Mouse (Mus musculus): ENCODE measurements around the gene Ly6f. TPM values are rescaled to one million over a fixed set of nuclear protein-coding genes. Genes with fewer than 3 reads are reported as not detected.
"Not testable (repeated sequence)": the region's sequence is repeated elsewhere in the genome, so short reads cannot be mapped to it uniquely, and the experiment has no call there.

Gene Ly6f
- polyA plus RNA-seq (2017; shearing (Covaris generic)), result not detected

DNA sequence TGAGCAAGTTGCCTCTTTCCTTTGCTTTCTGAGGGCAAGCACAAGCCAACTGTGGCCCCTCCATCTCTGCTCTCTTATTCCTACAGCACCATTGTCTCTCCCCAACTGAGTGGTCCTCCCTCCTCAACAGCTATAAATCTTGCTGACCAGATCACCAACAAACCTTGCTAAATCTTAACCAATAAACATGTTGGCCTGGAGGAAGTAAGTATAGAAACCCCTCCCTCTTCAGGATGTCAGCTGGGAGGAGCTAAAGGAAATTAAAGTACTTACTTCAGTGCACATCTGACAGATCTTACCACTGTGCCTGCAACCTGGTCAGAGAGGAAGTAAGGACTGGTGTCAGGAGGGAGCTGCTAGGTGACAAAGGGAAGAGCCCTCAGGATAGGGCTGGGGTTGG, at the start of gene Ly6f:
Gene Ly6f (plus strand): TSS at position 301 of the 400 bp plus-strand sequence.
- ATAC-seq, result no peak

DNA sequence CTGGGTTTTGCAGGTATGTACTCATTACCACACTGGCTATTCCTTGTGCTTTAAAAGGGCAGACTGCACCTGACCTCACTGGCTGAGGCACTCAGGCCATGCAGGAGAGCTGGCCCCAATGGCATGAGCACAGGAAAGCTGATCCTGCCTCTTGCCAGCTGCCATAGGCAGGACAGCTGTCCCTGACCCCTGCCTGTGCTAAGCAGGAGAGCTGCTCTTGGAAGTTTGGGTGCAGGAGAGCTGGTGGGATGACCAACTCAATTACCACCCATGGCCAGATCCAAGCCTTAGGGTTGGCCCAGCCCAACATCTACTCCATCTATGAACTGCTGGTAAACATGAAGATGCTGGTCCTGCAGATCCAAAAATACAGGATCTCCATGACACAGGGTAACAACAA, 46.3 kb upstream of the Ly6f start:
- no peak for ATAC-seq

DNA sequence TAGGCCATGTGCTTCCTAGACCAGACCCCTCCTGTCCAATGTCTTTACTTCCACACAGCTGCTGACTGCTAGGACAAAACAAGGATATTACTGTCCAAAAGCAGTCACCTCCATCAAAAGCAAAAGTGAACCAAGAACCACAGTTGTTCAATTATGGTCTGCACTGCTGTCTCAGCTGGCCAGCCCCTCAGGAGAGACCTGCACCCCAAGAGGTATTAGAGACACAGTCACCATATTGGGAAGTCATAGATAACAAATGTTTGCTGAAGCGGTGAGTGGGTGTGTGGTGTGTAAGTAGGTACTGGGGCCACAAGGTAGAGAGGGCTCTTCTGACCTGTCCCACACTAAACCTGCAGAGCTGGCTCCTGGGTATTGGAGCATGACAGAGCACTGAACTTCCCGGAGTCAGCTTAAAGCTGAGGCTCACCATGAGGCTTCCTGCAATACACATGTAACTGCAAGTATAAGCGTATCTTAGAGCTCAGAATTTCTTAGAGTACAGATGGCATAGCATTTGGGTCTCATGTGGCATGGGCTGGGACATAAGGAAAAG, 30.4 kb upstream of the Ly6f start:
- ATAC-seq, result no peak

DNA sequence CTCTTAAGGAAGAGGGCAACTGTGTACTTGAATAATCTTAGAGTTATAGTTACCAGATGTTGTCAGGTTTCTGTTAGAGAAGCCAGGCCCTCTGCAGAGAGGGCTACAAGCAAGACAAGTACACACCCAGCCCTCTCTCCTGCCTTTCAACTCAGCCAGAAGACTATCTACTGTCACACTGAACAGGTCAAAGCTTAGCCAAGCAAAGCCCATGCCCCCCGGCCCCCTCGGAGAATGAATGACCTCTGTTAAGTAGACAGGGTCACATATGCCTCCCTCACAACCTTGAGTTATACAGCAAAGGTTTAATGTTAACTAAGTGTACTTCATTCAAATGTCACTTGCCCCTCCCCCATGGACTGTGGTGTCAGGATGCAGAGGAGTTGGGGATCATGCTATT, 27.7 kb upstream of the Ly6f start:
- no peak for ATAC-seq

DNA sequence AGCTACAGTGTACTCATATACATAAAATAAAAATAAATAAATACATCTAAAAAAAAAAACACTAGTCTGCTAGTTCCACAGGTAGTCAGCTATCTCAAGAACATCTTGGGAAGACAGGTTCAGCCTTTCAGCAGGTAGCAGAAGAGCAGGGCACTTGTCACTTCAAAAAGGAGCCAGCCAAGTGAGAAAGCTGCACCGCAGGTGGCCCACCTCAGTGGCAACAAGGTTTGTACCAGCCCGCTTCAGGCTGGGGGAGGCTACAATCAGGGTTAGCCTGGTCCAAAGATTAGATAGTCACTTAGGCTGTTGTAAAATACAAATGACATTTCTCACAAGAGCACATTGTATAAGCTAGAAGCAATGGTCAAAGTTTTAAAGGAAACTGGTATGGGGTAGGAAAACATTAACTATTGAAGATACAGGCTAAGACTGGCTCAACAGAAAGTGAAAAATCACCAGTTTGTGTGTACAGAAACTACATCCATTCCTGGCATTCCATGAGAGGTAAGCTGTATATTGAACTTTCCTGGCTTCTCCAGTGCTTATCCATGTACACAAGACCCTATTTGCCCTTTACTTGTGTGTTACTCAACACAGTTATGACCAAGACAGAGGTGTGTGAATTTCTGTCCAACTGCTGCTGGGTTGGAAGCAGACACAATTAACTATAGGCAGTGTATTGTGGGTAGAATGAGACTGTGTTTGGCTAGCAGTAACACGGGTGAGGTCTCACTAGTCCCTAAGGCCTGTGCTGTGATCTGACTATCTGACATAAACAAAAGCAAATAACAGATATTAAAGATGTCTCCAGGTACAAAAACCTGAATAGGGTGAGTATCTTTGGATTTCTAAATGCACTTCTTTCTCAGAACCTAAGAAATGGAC, 25.2 kb upstream of the Ly6f start:
- ATAC-seq, result no peak

DNA sequence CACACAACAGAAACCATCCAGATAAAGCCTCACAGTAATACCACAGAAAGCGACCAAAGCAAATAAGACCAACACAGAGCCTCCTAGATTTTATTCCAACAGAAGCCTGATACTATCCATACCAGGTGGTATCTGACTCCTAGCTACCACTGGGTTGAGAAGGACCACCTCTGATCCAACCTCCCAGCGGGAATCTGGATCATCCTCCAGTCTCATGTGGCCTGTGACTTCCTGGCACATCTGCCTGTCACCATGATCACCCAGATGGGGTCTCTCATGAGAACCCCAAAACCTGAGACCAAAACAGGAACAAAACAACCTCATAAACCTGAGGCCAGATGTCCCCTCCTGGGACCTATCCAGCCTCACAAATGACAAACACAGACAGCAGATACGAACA, 13.6 kb upstream of the Ly6f start:
- ATAC-seq, result no peak

DNA sequence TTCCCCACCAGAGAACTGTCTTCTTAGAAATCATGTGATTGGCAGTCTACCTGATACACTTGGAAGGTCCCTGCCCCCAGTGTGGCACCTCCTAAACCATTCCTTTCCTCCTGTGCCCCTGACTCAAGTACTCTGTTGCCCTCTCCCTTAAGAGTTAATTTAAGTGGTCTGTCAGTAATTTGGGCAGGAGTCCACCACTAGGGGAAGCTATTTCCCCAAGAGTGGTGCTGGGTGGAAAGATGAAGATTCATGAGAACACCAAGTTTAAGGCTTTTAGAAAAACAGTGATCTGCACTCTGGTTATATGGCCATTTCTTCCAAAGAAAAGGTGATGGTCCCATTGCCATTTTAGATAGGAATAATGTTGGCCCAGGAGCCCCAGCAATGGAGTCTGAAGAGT, 2.4 kb upstream of the Ly6f start:
- ATAC-seq, result no peak

DNA sequence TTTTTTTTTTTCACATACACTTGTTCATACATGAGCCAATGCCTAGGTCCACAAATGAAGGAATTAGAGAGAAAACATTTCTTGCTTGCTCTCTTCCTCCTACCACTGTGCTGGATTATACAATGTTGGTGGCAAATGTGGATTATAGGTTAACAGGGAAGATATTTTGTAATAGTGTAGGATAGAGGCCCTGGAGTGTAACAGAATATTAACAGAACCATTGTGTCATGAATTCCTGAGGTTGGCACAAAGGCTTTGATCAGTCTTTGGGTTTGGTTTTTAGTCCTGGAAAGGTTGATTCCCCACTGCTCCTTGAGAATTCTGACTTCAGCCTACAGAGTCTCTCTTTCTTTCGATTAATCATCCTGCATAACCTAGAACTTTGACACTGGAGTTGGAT, 1.6 kb upstream of the Ly6f start:
- ATAC-seq, result no peak

DNA sequence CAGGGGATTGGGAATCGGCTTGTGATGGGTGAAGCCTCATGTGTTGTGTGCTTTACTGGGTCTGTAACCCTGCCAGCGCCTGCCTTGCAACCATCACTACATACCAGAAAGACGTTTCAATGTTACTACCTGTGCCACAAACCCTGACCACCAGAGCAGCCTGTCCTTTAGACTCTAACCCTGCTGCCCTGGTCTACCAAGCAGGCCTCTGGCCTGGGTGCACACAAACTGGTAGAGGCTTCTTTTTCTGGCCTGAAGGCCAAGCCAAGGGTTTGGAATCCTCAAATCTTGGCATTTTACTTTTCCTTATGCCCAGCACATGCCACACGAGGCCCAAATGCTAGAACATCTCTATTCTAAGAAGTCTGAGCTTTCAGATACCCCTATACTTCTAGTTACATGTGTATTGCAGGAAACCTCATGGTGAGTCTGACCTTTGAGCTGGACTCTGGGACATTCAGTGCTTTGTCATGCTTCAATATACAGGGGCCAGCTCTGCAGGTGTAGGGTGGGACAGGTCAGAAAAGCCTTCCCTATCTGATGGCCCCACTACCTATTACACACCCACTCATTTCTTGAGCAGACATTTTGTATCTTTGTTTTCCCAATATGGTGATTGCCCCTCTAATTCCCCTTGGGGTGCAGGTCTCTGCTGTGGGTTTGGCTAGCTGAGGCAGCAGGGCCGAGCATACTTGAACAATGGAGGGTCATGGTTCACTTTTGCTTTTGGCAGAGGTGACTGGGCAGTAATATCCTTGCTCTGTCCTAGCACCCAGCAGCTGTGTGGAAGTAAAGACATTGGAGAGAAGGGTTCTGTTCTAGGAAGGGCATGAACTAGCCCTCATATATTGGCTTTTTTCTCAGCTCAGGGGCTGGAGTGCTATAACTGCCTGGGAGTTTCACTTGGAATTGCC, 952 bp downstream of the Ly6f start:
- no peak for ATAC-seq

DNA sequence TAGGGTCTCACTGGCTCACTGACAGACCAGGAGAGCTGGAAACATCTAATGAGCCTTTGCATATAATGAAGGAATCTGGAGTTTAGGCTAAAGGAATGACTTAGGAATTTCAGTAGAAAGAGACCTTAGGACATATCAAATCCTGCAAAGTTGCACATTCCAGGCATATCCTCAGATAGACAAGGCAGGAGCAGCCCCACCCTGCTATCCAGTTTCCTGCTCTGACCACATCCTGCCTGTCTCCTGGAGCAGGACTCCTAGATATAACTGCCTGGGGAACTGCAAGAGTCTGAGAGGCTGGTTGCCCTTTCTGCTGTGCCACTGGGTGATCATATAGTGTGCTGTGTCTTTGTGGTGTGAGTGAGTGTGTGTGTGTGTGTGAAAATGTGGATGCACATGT, 1.9 kb downstream of the Ly6f start:
- ATAC-seq, result no peak

DNA sequence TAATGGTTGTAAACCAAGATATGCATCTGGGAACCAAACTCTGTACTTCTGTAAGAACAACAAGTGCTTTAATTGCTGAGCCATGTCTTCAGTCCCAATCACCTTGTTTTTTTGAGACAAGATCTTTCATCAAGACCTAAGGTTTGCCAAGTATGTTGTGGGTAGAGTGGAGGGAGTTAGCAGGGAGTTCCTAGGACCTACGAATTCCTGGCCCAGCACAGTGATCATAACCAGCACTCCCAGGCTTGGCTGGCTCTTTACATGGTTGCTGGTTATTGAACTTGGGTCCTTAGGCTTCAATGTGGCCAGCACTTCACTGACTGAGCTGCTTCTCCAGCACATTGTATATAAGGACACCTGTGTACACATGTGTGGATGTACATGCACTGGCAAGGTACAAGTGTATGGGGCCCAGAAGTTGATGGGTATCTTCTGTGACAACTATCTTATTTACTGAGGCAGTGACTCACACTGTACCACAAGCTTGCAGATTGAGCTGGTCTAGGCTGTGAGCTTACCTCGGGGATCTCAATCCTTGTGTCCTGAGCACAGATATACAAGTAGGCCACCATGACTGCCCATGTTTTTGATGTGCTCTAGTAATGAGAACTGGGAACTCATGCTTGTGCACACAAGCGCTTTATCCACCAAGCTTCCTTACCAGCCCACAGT, 2.6 kb downstream of the Ly6f start:
- no peak for ATAC-seq

DNA sequence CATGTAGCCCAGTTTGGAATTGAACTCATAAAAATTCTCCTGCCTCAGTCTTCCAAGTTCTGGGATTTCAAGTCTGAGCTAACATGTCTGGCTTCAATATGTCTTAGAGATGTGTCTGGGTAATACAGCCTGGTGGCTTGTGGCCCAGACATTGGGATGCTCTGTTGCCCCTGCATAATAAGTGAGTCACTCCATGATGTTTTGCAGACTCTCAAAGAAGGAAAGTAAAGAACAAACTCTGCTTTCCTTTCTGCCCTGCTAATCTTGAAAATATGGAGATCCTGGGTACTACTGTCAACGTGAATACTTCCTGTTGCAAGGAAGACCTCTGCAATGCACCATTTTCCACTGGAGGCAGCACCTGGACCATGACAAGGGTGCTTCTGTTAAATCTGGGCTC, 3.2 kb downstream of the Ly6f start:
- no peak for ATAC-seq

DNA sequence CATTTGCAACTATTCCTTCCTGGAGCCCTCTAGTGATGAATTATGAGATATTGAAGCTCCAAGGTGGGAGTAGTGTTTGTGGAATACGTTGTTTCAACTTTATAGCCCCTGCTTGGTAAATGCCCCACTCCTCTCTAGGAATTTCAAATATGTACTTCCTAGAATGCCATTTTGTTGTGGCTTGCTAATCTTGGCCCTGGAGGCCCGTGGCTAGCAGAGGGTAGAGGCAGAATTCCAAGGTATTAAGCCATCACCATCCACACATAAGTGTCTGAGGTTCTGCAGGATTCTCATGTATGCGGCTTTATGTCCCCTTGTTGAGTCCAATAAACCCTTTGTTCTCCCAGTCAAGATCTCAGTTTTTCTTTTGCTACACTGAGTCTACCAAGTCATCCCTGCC, 3.7 kb downstream of the Ly6f start:
- no peak for ATAC-seq

DNA sequence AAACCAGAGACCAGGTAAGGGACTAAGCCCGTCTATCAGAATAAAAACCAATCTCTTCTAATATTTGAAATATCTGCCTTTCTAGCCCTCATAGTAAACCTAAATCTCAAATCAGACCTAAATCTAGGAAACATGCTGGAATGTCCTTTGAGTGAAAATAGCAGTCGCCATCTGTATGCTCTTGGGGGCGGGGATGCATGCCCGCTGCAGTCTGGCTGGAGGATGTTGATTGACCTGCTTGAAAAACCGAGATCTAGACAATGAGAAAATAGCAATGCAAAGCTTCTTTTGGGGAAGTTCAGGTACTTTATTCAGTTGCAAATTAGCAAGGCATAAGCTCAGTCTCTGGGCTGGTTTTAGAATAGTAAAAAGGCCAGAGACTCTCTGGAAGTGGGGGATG, 13.8 kb downstream of the Ly6f start:
- not testable (repeated sequence) for ATAC-seq

DNA sequence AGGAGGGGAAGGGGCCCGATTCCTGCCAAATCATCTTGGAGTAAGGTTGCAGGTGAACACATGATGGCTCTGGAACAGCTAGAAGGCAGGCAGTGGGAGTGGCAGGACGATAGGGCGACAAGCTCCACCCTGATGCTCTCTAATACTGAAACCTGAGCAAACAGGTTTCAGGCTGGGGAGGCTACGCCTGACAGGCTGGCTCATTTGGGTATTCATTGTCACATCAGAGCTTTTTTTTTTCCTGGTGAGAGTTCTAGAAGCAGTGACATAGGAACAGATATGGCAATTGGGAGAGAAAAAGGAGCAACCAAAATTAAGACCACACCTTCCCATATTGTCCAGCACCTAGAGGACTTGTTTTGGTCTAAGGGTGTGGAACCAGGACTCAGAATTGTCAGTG, 18.3 kb downstream of the Ly6f start:
- not testable (repeated sequence) for ATAC-seq

DNA sequence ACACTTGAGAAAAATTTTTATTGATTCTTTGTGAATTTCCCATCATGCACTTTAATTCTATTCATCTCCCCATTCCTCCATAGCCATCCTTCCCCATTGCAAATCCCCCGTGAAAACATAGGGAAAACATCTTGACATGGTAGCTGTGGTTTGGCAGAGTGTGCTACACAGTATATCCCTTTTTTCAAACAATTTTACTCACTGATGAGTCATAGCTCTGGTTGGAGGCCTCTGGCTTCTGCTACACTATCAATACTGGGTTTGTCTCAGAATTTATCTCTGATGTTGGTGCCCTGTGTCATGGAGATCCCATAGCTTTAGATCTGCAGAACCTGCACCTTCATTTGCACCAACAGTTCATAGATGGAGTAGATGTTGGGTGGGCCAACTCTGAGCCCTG, 24.2 kb downstream of the Ly6f start:
- no peak for ATAC-seq

DNA sequence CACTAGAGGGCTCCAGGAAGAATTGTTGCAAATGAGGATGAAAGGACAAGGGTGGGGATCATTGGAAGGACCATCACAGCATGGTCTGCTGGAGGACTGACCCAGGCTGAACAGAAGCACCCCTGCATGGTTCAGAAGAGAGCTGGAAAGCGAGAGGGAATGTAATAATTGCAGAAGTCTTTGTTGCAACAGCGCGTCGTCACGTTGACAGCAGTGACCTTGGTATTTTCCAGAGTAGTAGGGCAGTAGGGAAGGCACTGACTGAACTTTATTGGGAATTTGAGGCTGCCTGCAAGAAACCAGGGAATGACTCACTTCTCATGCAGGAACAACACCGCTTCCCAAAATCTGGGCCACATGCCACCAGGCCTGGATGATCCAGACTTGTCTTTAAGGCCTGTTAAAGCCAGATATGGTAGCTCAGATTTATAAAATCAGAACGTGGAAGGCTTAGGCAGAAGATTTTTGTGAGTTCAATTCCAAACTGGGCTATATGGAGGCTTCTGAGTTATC, 25.7 kb downstream of the Ly6f start:
- no peak for ATAC-seq

DNA sequence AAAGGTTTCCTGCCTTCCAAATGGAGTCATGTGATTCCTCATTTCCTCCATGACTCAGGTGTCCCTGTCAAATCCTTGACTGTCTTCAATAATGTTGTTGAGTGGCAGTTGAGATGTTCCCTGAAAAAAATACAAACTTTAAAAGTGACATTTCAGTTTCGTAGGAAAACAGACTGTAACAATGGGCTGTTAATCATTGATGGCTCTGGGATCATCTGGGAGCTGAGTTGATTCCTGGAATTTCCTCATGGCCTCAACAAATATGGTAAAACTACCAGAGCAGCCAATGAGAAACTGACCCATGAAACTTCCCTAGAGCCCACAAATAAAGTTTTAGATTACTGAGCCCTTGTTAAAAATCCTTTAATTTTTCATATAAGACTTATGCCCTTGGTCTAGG, 37.9 kb downstream of the Ly6f start:
- no peak for ATAC-seq

DNA sequence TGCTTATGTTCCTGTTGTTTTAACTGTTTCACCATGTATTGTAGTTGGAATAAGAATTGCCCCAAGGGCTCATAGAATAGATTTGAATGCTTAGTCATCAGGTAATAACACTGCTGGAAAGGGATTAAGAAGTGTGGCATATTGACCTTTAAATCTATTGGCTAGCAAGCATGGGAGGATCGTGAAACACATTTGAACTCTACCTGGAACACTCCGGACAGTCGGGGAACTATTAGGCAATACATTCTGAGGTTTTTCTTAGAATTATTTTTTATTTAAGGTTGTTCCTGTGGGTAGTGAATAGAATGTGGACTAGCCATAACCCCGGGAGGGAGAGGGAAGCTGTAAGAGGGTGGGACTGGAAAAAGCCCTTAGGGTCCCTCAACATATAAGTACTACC, 41.0 kb downstream of the Ly6f start:
- ATAC-seq, result no peak

DNA sequence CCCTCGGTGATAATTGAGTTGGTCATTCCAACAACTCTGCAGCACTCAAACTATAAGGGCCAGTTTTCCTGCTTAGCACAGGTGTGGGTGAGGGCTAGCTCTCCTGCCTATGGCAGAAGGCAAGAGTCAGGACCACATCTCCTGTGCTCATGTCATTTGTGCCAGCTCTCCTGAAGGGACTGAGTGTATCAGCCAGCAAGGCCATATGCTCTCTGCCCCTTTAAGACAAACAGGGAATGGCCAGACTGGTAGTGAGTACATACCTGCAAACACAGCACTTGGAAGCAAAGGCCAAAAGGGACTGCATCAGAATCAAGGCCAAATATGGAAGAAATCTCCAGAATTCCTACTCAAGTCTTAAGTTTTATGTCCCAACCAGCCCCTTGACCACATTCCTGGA, 41.7 kb downstream of the Ly6f start:
- no peak for ATAC-seq

DNA sequence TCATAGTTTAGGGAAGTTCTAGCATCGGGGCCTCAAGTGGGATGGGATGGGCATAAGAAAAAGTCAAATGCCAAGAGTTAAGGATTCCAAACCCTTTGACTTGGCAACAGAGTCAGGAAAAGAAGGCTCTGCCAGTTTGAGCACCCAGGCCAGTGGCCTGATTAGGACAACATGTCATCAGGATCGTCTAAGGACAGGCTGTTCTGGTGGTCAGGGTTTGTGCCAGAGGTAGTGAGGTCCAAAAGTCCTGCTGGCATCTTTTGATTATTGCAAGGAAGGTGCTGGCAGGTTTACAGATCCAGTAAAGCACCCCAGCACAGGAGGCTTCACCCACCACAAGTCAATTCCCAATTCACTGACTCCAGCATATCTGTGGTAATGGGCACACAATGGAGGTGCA, 46.2 kb downstream of the Ly6f start:
- no peak for ATAC-seq

DNA sequence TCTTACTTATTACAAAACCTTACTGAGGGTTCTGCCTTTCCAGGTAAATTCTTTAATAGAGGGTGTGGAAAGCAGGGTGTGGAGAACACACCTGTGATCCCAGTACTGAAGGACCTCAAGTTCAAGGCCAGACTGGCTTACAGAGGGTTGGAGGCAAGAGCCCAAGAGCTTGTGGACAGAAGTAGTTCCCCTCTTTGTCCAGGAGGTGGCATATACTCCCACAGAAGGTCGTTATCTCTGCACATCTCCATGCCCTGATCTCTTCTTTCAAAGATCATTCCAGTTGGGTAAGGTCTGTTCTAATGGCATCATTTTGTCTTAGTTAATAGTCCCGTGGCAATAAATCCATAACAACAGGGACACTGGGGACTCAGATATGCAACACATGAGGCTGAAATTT, 49.0 kb downstream of the Ly6f start:
- ATAC-seq, result no peak

DNA sequence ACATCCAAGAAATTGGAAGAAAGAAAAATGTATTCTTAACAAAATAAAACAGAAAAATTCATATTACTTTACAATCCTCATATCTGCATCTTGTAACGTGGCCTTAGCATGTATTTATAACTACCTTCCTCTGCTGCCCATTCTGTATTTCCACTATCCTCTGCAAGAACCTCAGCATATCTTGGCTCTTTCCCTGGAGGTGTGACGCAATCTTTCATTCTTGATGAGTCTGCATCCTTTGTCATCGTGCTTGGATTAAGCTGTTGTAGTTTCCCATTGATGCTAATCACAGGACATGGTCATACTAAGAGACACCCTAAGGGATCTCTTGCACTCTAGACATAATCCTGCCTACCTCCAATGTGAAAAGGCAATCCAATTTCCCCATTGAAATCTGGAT, 50.4 kb downstream of the Ly6f start:
- no peak for ATAC-seq

Data from inflammation-experienced regulatory T-cells, adult 6 months (primary cell).